Mouse (Mus musculus): Measurements from ENCODE around the gene Cd83.

- TF ChIP-seq CTCF (IDR thresholded peaks at IDR 0.05; ENCODE audit: low read depth, low read length) (no peak), TAL1 (conservative IDR thresholded peaks at IDR 0.05; ENCODE audit: low read depth, low read length) (no peak), GATA1 (IDR thresholded peaks at IDR 0.05; ENCODE audit: borderline replicate concordance, low read length) (no peak), POLR2AphosphoS5 (IDR thresholded peaks at IDR 0.05; ENCODE audit: insufficient replicate concordance, low read depth, low read length) (no peak), GATA2 (IDR thresholded peaks at IDR 0.05; ENCODE audit: borderline replicate concordance, low read depth, low read length) (no peak)
Observed at GRCm38 (mm10) chr13:43774605-43775426, 9.8 kb upstream of the Cd83 start.
